Mouse (Mus musculus) lung, postnatal 0 days (tissue): ENCODE data around the gene Hspg2.

Experiments used
- CTCF ChIP-seq: IDR thresholded peaks from 2 replicates; pipeline ENCODE4 v1.5.1; 2016; ENCODE audit warnings: antibody characterized with exemption, mild to moderate bottlenecking
- EP300 ChIP-seq: IDR thresholded peaks from 2 replicates; pipeline ENCODE4 v1.6.1; 2016; ENCODE audit warnings: antibody characterized with exemption, mild to moderate bottlenecking, control low read depth

GRCm38 (mm10) chr4:137476065-137476760, 7.6 kb downstream of the Hspg2 start:
- TF ChIP-seq CTCF (no peak), EP300 (no peak)
